21 mouse cellular contexts compared by ENCODE assay signal in the genomic region with DNA sequence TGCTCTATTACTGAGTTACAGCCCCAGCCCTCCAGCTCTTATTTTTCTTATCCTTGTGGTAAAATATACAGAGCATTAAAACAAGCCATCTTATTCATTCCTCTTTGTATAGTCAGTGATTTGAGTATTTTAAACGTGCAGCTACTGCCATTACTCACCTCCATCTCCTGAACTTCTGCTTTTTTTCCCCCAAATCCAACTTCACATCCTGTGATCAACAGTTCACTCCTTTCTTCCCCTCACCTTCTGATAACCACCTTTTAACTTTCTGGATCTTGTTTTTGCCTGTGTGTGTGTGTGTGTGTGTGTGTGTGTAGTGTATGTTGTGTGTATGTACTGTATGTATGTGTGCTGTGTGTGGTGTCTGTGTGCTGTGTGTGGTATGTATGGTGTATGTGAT.
DNase-seq lines count a peak whose midpoint lies in the region; ATAC-seq and TF ChIP-seq lines count a peak whose summit lies in the region.
"Had no signal": no experiment of that assay in that cellular context is flagged by ENCODE, and none has a peak within 500 bp of the region (broad histone marks: within the 10 kb centered on the region; RNA-seq: fewer than 3 reads in every experiment).

No protein-coding gene starts in this region.

- TF ChIP-seq RAD21 in CH12.LX (IDR thresholded peaks at IDR 0.05; ENCODE audit: low read depth, low read length), result no peak

- no peak for TF ChIP-seq CTCF in CH12.LX (conservative IDR thresholded peaks at IDR 0.05 in 1 of 2, IDR thresholded peaks at IDR 0.05 in 1 of 2; ENCODE audit: low read depth in 2 of 2, low read length in 2 of 2)

- no peaks in the 10 kb centered on the region for H3K9me3 ChIP-seq in neural tube, embryonic 13.5 days
- no peaks in the 10 kb centered on the region for H3K9me3 ChIP-seq in CH12.LX (replicated peaks; ENCODE audit: low read length)
- H3K9me3 ChIP-seq: embryonic facial prominence, embryonic 10.5 days; embryonic facial prominence, embryonic 12.5 days; forebrain, embryonic 13.5 days; forebrain, embryonic 15.5 days had no signal

- WGBS in neural tube, embryonic 13.5 days, result 56% methylated on average over 1 of the region's 1 CpGs

- no peak overlapping the region for H3K4me3 ChIP-seq in neural tube, embryonic 13.5 days
- H3K4me3 ChIP-seq in CH12.LX (replicated peaks in 1 of 3; ENCODE audit: low read depth in 2 of 3, low read length in 2 of 3, poor library complexity in 1 of 3), result no peak overlapping the region
- H3K4me3 ChIP-seq: embryonic facial prominence, embryonic 10.5 days; embryonic facial prominence, embryonic 12.5 days; forebrain, embryonic 13.5 days; forebrain, embryonic 15.5 days had no signal

- peaks cover 10% of the 10 kb centered on the region for H3K4me1 ChIP-seq in neural tube, embryonic 13.5 days (replicated peaks)
- H3K4me1 ChIP-seq in CH12.LX (ENCODE audit: control insufficient read depth in 1 of 2, insufficient read depth in 2 of 2), result peaks cover 3 to 18% of the 10 kb centered on the region in 2 experiments; a peak in 3 of 4 replicates

- H3K4me2 ChIP-seq in neural tube, embryonic 13.5 days, result no peak overlapping the region
- H3K4me2 ChIP-seq in CH12.LX (ENCODE audit: insufficient read depth, low read depth, poor library complexity, severe bottlenecking), result no peak overlapping the region
- H3K4me2 ChIP-seq: embryonic facial prominence, embryonic 12.5 days; forebrain, embryonic 13.5 days; forebrain, embryonic 15.5 days had no signal

- in situ Hi-C loops in CH12.LX (cut with MboI; ENCODE audit: low pct_ligation_motif_present, low pct_unique_long_range_greater_than_20kb, low sequenced_read_pairs), result no loop called here

- H3K9ac ChIP-seq in neural tube, embryonic 13.5 days, result peak overlapping the region; percentile 41; the same call in 1 of the 2 replicates
- H3K9ac ChIP-seq in CH12.LX (ENCODE audit: insufficient read depth, low read depth), result no peak overlapping the region
- H3K9ac ChIP-seq: embryonic facial prominence, embryonic 12.5 days; forebrain, embryonic 13.5 days; forebrain, embryonic 15.5 days; forebrain, postnatal 0 days had no signal

- no peaks in the 10 kb centered on the region for H3K36me3 ChIP-seq in neural tube, embryonic 13.5 days
- peaks cover 0 to 2% of the 10 kb centered on the region in 2 experiments for H3K36me3 ChIP-seq in CH12.LX (replicated peaks in 1 of 2; ENCODE audit: control insufficient read depth in 1 of 2, insufficient read depth in 1 of 2, low read length in 1 of 2)
- H3K36me3 ChIP-seq: embryonic facial prominence, embryonic 10.5 days; embryonic facial prominence, embryonic 12.5 days; forebrain, embryonic 15.5 days had no signal

- dilution Hi-C loops in CH12.LX (cut with MboI; ENCODE audit: extremely low pct_ligation_motif_present, extremely low pct_unique_long_range_greater_than_20kb, low sequenced_read_pairs), result no loop called here

- H3K27ac ChIP-seq in neural tube, embryonic 13.5 days (replicated peaks), result no peak overlapping the region
- no peak overlapping the region for H3K27ac ChIP-seq in CH12.LX (ENCODE audit: insufficient read depth, low read depth)
- H3K27ac ChIP-seq: embryonic facial prominence, embryonic 10.5 days; embryonic facial prominence, embryonic 12.5 days; forebrain, embryonic 13.5 days; forebrain, embryonic 15.5 days had no signal

- DNase-seq in neural tube, embryonic 10.5 days (ENCODE audit: extremely low spot score, low spot score), result no peak
- peak; percentile 17 for DNase-seq in CH12.LX (ENCODE audit: extremely low read depth)
- DNase-seq in MEL-GATA-1-ER (ENCODE audit: extremely low read depth, low read depth), result peak; percentile 17
- DNase-seq in cerebellum, adult 9-11 months, result no peak
- no peak for DNase-seq in adrenal gland, postnatal 25 days
- DNase-seq: adrenal gland, adult 2 months; adrenal gland, postnatal 10 days; adrenal gland, postnatal 36 days; B cell, adult 2 months; cerebellum, adult 18-20 months; cerebellum, adult 8-10 months; cerebellum, postnatal 10 days; cerebellum, postnatal 25 days; forebrain, postnatal 0 days had no signal

- no peak for ATAC-seq in neural tube, embryonic 13.5 days (ENCODE audit: low read depth)
- no peak for ATAC-seq in monocyte, adult 5-6 weeks (replicated peaks; ENCODE audit: insufficient number of reproducible peaks, low FRiP score, low TSS enrichment, poor library complexity, severe bottlenecking)
- ATAC-seq: CD4-positive, CD25-positive, alpha-beta regulatory T cell, adult 4 months; forebrain, embryonic 13.5 days; forebrain, embryonic 15.5 days; forebrain, postnatal 0 days had no signal

- TF ChIP-seq EP300 in CH12.LX (IDR thresholded peaks at IDR 0.05; ENCODE audit: low read length), result no peak

- no peaks in the 10 kb centered on the region for H3K79me2 ChIP-seq in CH12.LX (replicated peaks; ENCODE audit: control insufficient read depth, extremely low read depth, insufficient read depth, poor library complexity, severe bottlenecking)

- no peaks in the 10 kb centered on the region for H3K27me3 ChIP-seq in neural tube, embryonic 13.5 days
- H3K27me3 ChIP-seq in CH12.LX (replicated peaks), result no peaks in the 10 kb centered on the region
- H3K27me3 ChIP-seq: embryonic facial prominence, embryonic 12.5 days; forebrain, embryonic 15.5 days had no signal

- no peak for TF ChIP-seq POLR2A in CH12.LX (IDR thresholded peaks at IDR 0.05; ENCODE audit: low read depth, low read length)

TF ChIP-seq in CH12.LX, 34 proteins besides CTCF, POLR2A, EP300 and RAD21:
- TF ChIP-seq MXI1 (IDR thresholded peaks at IDR 0.05; ENCODE audit: low read depth, low read length) (no peak), MEF2A (IDR thresholded peaks at IDR 0.05; ENCODE audit: borderline replicate concordance, low read depth, low read length) (no peak), NELFE (IDR thresholded peaks at IDR 0.05; ENCODE audit: low read depth, low read length) (no peak), BHLHE40 (IDR thresholded peaks at IDR 0.05; ENCODE audit: low read depth, low read length) (no peak)

Comparison
In these comparisons a context has a peak if more than half of its experiments do, and no peak if none do; other contexts are left out.
1. DNase-seq: peak in CH12.LX (single experiment) and MEL-GATA-1-ER (single experiment); none in neural tube, embryonic 10.5 days (single experiment), cerebellum, adult 9-11 months (single experiment) and adrenal gland, postnatal 25 days (single experiment).